Mouse (Mus musculus) hindbrain, embryonic 13.5 days (tissue): ENCODE results near the gene Pard3. TPM values are rescaled to one million over a fixed set of nuclear protein-coding genes. Genes with fewer than 3 reads are reported as not detected.

Experiments
- ATAC-seq: fragments of 200-750 bp; cut with Nextera tagmentation; 2 replicates; pipeline ENCODE4 v1.8.0; 2017; ENCODE audit warnings: moderate TSS enrichment; ENCODE audit not compliant: low FRiP score
- H3K27ac ChIP-seq: fragments of 300-500 bp; sonication (generic); 2 replicates; pipeline ENCODE4 v1.5.1; 2015; ENCODE audit warnings: inconsistent platforms, mild to moderate bottlenecking, moderate library complexity
- H3K27me3 ChIP-seq: fragments of 300-500 bp; sonication (generic); 2 replicates; pipeline ENCODE4 v1.6.1; 2015; ENCODE audit warnings: mild to moderate bottlenecking, inconsistent platforms
- H3K36me3 ChIP-seq: fragments of 300-500 bp; sonication (generic); 2 replicates; pipeline ENCODE4 v1.6.1; 2015; ENCODE audit warnings: mild to moderate bottlenecking, inconsistent platforms
- H3K4me1 ChIP-seq: fragments of 300-500 bp; sonication (generic); replicated peaks from 2 replicates; pipeline ENCODE4 v1.6.1; 2015; ENCODE audit warnings: inconsistent platforms
- H3K4me2 ChIP-seq: fragments of 300-500 bp; sonication (generic); 2 replicates; pipeline ENCODE4 v1.6.1; 2015; ENCODE audit warnings: inconsistent platforms, mild to moderate bottlenecking, moderate library complexity
- H3K4me3 ChIP-seq: fragments of 300-500 bp; sonication (generic); 2 replicates; pipeline ENCODE4 v1.5.1; 2015; ENCODE audit warnings: mild to moderate bottlenecking, inconsistent platforms
- H3K9ac ChIP-seq: fragments of 300-500 bp; sonication (generic); 2 replicates; pipeline ENCODE4 v1.6.1; 2015; ENCODE audit warnings: mild to moderate bottlenecking, inconsistent platforms
- H3K9me3 ChIP-seq: fragments of 300-500 bp; sonication (generic); 2 replicates; pipeline ENCODE4 v1.6.1; 2016; ENCODE audit warnings: inconsistent platforms
- WGBS: fragments of 180-500 bp; shearing (Covaris S2); methylation state at CpG from one replicate; pipeline ENCODE4 v1.1.7; 2015; 5-methylcytosine and 5-hydroxymethylcytosine counted together
- polyA plus RNA-seq: library from polyadenylated mRNA; unstranded; fragments of >200 nt; fragmentation: Nextera tagmentation; extraction: Ambion mirVana; gene quantifications from 2 replicates; pipeline ENCODE4 v1.2.1, GENCODE M21; 2015

Pard3 gene
- polyA plus RNA-seq, 1 experiment from 2014 or later, result 22.5 TPM

DNA sequence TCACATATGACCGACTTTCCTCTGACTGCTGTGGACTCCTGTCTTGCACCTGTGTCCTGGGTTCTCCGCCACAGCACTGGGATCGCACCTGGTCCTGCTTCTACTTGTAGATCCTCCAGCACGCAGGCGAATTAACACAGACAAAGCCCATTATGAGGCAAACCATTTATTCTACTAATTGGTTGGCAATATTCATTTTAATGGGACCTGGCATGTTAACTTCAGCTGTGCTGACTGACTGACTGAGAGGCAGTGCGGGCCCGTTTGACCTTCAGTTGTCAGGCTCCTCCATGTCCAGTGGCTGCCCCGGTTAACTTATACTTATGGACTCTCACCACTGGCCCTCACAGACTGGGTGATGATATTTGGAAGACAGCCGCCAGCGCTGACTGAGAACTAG, 128.6 kb downstream of the Pard3 start:
- no peak overlapping the region for H3K9ac ChIP-seq
- H3K27ac ChIP-seq, result peak overlapping the region; percentile 83
- no peaks in the 10 kb centered on the region for H3K36me3 ChIP-seq
- H3K4me2 ChIP-seq, result no peak overlapping the region
- H3K9me3 ChIP-seq, result no peaks in the 10 kb centered on the region
- WGBS, result 66% methylated on average over 10 of the region's 10 CpGs
- ATAC-seq, result no peak
- no peak overlapping the region for H3K4me3 ChIP-seq
- H3K27me3 ChIP-seq, result no peaks in the 10 kb centered on the region
- H3K4me1 ChIP-seq, result peaks cover 59% of the 10 kb centered on the region

DNA sequence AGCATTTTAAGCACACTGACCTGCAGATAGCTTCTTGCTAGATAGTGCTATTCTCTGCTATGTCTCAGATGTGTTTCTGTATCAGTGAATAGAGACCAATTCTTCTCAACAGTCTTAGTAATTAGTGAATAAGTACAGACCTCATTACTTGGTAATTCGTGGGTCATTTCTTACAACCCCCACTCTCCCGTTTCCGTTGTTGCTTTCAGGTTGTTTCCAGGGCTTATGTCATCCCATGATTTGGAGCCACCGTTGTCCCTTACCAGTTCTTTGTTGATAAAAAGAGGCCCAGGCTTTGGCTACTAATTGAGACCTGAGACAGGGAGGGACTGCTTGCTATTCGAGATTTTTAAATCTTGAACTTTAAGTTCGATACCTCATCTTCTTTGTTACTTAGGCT, 129.7 kb downstream of the Pard3 start:
- Histone ChIP-seq H3K36me3 (no peaks in the 10 kb centered on the region), H3K9ac (no peak overlapping the region), H3K4me3 (no peak overlapping the region), H3K4me2 (no peak overlapping the region), H3K9me3 (no peaks in the 10 kb centered on the region), H3K27me3 (no peaks in the 10 kb centered on the region), H3K27ac (no peak overlapping the region), H3K4me1 (peaks cover 60% of the 10 kb centered on the region)
- 71% methylated on average over 6 of the region's 6 CpGs for WGBS
- ATAC-seq, result no peak

DNA sequence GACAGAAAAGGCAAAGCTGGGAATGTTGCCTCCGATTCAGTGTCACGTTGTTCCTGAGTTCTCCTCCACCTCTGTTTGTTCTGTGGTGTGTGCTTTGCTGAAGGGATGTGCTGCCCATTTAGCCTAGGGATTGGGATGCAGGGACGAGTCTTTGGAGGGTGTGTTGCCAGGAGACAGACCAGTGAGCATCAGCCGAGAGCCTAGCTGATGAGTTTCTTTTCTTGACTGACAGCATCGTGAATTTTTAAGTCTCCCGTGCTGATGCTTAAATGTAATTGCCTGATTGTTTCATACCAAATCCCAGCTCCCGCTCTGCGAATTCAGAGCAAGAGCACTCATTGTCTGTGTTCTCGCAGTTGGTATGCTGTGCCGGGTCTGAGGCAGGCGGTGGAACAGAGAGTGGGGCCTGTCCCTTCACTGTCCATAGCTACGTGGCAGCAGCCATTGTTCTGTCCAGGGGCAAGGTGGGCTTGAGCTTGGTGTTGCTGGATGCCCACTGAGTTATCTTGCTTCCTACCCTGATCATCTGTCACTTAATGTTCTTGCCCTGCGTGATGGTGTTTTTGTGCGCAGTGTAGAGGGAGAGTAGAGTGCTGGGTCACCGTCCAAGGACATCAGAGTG, 131.2 kb downstream of the Pard3 start:
- Histone ChIP-seq H3K9me3 (no peaks in the 10 kb centered on the region), H3K27me3 (no peaks in the 10 kb centered on the region), H3K27ac (peak overlapping the region; percentile 70), H3K4me1 (peaks cover 53% of the 10 kb centered on the region), H3K4me3 (no peak overlapping the region), H3K36me3 (no peaks in the 10 kb centered on the region), H3K4me2 (no peak overlapping the region), H3K9ac (peak overlapping the region; percentile 35; the same call in 1 of the 2 replicates)
- WGBS, result 44% methylated on average over 15 of the region's 15 CpGs
- no peak for ATAC-seq

DNA sequence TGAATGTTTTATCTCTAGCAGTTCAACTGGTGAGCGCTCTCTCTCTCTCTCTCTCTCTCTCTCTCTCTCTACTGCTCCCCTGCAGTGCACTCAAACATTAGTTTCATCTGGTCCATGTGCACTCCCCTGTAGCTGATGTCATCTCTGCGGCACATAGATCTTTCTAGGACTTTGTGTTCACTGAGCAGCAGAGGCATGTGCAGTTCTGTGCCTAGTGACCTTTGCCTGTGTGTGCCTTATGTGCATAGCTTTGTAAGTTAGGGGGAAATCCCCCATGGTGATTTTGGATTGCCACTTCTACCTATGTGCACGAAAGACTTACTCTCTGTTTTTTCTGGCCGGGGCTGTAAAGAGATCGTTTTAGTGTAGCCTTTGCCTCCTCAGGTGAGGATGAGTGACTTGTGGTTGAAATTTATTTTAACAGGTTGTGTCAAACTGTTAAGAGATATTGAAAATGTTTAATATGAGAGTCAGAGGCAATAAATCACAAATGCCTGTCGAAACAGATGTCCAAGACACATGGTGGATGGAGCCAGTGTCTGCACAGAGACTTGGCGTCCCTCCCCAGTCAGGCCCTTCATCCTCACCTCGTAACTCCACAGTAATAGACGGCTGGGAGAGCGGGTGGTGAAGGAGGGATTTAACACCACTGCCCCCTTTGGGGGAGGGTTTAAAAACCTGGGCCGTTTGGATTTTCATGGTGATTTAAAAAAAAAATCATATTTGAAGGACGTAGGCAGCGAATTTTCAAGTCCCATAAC, 133.0 kb downstream of the Pard3 start:
- no peak overlapping the region for H3K27ac ChIP-seq
- WGBS, result 76% methylated on average over 13 of the region's 13 CpGs
- no peak overlapping the region for H3K4me3 ChIP-seq
- H3K36me3 ChIP-seq, result no peaks in the 10 kb centered on the region
- H3K9me3 ChIP-seq, result no peaks in the 10 kb centered on the region
- no peak overlapping the region for H3K4me2 ChIP-seq
- H3K4me1 ChIP-seq, result peaks cover 39% of the 10 kb centered on the region
- no peak overlapping the region for H3K9ac ChIP-seq
- ATAC-seq, result no peak
- no peaks in the 10 kb centered on the region for H3K27me3 ChIP-seq

DNA sequence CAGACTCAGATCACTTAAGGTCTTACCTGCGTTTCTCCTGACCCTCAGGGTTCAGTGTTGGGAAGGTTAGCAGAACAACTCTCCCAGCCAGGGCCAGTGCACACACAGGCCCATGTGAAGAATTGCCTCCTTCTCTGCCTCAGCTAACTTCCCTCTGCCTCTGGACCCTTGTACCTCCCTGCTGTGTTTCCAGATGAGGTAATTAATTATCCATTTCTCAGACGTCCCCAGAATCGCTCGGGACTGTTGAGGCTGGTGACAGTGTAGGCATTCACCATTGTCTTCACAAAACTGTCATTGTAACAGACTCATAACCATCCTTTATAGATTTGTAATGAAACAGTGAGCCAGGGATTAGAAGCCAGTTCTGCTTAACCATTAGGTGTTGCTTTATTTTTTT, 143.8 kb downstream of the Pard3 start:
- no peak overlapping the region for H3K27ac ChIP-seq
- WGBS, result 19% methylated on average over 4 of the region's 4 CpGs
- H3K9ac ChIP-seq, result no peak overlapping the region
- peaks cover 30% of the 10 kb centered on the region for H3K4me1 ChIP-seq
- no peaks in the 10 kb centered on the region for H3K36me3 ChIP-seq
- H3K9me3 ChIP-seq, result no peaks in the 10 kb centered on the region
- H3K4me3 ChIP-seq, result no peak overlapping the region
- peak; percentile 73 for ATAC-seq
- H3K4me2 ChIP-seq, result no peak overlapping the region
- H3K27me3 ChIP-seq, result no peaks in the 10 kb centered on the region

DNA sequence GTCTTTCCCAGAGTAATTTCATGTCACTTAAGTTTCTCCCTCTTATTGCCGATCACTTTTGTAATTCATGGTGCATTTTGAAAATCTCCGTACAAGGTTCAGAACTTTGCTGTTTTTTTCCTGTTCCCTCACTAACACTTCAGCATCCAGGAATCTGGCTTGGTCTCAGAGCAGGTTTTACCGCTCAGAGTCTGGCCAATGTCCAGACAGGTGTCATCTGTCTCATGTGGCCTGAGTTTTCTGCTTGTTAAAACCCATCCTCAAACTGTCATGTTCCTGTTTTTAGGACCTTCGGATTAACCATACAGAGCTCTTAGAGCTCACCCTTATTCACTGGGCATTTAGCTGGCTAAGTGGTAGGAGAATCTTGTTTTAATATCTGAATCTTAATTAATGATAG, 146.9 kb downstream of the Pard3 start:
- no peaks in the 10 kb centered on the region for H3K9me3 ChIP-seq
- no peak overlapping the region for H3K9ac ChIP-seq
- peaks cover 43% of the 10 kb centered on the region for H3K4me1 ChIP-seq
- no peak overlapping the region for H3K4me2 ChIP-seq
- WGBS, result 87% methylated on average over 4 of the region's 4 CpGs
- H3K4me3 ChIP-seq, result no peak overlapping the region
- no peak overlapping the region for H3K27ac ChIP-seq
- H3K36me3 ChIP-seq, result no peaks in the 10 kb centered on the region
- ATAC-seq, result no peak
- no peaks in the 10 kb centered on the region for H3K27me3 ChIP-seq

DNA sequence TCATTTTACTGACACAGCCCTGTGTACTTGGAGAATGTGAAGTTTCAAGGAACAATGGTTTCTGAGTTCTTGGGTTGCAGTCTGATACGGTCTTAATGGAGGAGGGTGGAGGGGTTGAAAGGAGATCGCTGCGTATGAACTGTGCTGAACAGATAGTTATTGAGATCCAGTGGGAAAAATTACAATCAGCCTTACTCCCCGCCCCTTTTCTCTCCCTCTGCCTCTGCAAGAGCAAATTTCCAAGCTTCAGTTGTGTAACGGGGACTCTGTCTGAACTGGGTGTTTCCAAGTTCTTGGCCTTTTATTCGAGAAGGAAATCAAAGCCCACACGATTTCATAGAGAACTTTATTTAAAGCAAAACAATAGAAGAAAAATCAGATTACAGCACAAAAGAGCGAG, 150.6 kb downstream of the Pard3 start:
- no peaks in the 10 kb centered on the region for H3K36me3 ChIP-seq
- H3K9me3 ChIP-seq, result no peaks in the 10 kb centered on the region
- no peak overlapping the region for H3K9ac ChIP-seq
- peak overlapping the region; percentile 68 for H3K27ac ChIP-seq
- 59% methylated on average over 8 of the region's 8 CpGs for WGBS
- H3K4me1 ChIP-seq, result peaks cover 33% of the 10 kb centered on the region
- H3K27me3 ChIP-seq, result no peaks in the 10 kb centered on the region
- no peak overlapping the region for H3K4me2 ChIP-seq
- no peak overlapping the region for H3K4me3 ChIP-seq
- ATAC-seq, result no peak

DNA sequence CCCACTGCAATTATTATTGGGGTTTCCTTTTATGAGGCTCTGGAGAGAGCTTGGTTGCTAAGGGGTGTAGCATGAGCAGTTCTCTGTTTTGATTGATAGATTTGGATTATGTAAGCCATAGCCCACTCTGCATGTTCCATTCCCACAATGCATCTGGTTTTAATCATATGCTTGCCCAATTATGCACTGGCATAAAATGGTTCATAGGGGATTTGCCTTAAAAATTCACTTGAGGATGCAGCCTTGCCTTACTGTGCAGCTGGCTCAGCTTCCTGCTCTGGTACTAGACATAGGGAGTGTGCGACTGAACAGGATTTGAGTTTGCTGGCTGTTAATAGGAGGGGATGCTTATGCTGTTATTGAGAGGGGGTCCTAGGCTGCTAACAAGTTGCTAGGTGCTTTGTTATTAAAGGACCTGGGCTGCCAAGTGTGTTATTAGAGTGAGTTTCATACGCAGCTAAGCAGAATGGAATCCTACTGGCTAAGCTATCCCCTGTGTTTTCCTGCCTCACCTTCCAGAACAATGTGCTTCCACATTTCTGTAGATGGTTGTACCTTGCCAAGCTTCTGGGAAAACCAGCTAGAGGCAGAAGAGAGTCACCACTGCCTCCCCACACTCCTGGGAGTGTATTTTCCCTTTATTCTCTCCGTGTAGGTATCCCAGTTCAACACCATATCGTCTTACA, 151.2 kb downstream of the Pard3 start:
- Histone ChIP-seq H3K4me2 (no peak overlapping the region), H3K36me3 (no peaks in the 10 kb centered on the region), H3K4me1 (peaks cover 39% of the 10 kb centered on the region), H3K27ac (peak overlapping the region; percentile 68), H3K27me3 (no peaks in the 10 kb centered on the region), H3K9me3 (no peaks in the 10 kb centered on the region), H3K9ac (no peak overlapping the region), H3K4me3 (no peak overlapping the region)
- peak; percentile 82 for ATAC-seq
- WGBS, result 64% methylated on average over 4 of the region's 4 CpGs

DNA sequence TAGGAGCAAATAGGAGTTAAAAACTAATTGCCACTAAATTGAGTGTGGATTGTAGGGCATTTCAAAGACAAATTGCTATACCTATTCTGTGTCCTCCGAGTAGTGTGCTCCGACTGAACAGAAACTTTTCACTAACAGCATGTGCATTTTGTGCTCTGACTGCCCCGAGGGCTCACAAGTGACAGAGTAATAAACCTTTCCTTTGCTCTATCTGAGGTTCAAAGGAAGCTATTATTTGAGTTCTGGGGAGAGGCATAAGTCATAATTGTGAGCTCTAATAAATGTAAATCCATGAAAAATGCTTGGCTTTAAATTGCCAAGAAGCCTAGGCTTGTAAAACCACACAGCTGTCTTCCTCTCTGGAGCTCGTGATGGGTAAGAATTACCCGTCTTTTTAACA, 156.5 kb downstream of the Pard3 start:
- no peak for ATAC-seq
- peaks cover 38% of the 10 kb centered on the region for H3K4me1 ChIP-seq
- no peak overlapping the region for H3K9ac ChIP-seq
- no peaks in the 10 kb centered on the region for H3K36me3 ChIP-seq
- H3K9me3 ChIP-seq, result no peaks in the 10 kb centered on the region
- H3K27me3 ChIP-seq, result no peaks in the 10 kb centered on the region
- H3K4me2 ChIP-seq, result no peak overlapping the region
- WGBS, result 60% methylated on average over 5 of the region's 5 CpGs
- peak overlapping the region; percentile 72 for H3K27ac ChIP-seq
- no peak overlapping the region for H3K4me3 ChIP-seq

DNA sequence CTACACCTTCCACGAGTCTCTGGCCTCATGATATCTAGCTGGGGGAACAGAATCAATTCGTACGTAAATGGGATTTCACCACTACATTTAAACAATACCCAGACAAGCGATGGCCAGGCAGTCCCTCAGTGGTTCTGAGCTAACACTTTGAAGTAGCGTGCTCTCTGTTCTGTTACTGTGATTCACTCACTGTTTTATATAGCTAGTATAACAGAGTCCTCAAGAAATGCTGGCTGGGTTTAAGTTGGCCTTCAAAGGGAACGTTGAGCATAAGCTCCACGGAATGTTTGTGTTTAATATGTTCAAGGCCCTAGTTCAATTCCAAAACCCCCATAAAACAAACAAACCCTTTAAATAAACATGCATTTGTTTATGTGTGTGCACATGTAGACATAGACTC, 156.9 kb downstream of the Pard3 start:
- ATAC-seq, result no peak
- Histone ChIP-seq H3K9ac (no peak overlapping the region), H3K27ac (peak overlapping the region; percentile 72), H3K27me3 (no peaks in the 10 kb centered on the region), H3K9me3 (no peaks in the 10 kb centered on the region), H3K4me2 (no peak overlapping the region), H3K36me3 (no peaks in the 10 kb centered on the region), H3K4me1 (peaks cover 35% of the 10 kb centered on the region), H3K4me3 (no peak overlapping the region)
- 75% methylated on average over 7 of the region's 7 CpGs for WGBS

DNA sequence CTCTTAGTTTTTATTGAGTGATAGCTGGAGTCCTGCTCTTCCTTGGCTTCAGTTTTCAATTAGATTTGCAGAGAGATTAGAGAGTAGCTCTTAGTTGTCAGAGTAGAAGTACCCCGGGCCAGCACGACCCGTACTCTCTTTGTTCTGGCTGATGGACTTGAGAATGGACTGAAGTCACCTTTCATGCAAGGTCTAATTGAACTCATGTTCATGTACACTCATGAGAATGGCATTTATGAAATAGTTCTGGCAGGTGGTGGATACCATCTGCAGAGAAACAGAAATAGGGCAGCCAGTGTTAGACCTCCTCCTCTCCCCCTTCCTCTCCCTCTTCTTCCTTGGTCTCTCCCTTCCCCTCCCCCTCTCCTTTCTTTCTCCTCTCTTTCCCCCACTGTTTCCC, 158.7 kb downstream of the Pard3 start:
- no peak overlapping the region for H3K4me3 ChIP-seq
- H3K27ac ChIP-seq, result no peak overlapping the region
- H3K9ac ChIP-seq, result no peak overlapping the region
- H3K4me1 ChIP-seq, result peaks cover 37% of the 10 kb centered on the region
- no peaks in the 10 kb centered on the region for H3K36me3 ChIP-seq
- H3K4me2 ChIP-seq, result no peak overlapping the region
- ATAC-seq, result no peak
- WGBS, result 74% methylated on average over 3 of the region's 3 CpGs
- no peaks in the 10 kb centered on the region for H3K9me3 ChIP-seq
- H3K27me3 ChIP-seq, result no peaks in the 10 kb centered on the region

DNA sequence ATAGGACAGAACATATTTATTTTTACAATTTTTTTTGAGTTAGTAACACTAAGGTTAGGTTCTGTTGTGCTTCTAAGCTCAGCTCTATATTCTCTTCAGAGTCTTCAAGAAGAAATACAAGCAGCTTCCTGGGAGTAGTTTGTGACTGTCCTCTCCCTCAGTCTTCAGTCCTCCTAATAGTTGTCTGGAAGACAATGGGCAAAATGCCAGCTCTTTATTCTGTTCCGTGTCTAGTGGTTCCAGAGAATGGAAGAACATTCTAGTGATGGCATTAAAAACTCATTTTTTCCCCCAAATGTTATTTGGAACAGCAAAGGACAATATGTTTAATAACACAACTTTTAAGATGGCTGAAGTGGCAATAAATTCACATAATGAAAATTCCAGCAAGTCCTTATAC, 163.3 kb downstream of the Pard3 start:
- Histone ChIP-seq H3K9ac (no peak overlapping the region), H3K4me3 (no peak overlapping the region), H3K27ac (no peak overlapping the region; the same call in 1 of the 2 replicates), H3K4me1 (peaks cover 37% of the 10 kb centered on the region), H3K27me3 (no peaks in the 10 kb centered on the region), H3K9me3 (no peaks in the 10 kb centered on the region), H3K4me2 (no peak overlapping the region), H3K36me3 (no peaks in the 10 kb centered on the region)
- WGBS, result 29% methylated on average over 1 of the region's 1 CpGs
- ATAC-seq, result no peak
